Mouse (Mus musculus): ENCODE data around the gene Supt6.
A peak's percentile ranks its signal among the peaks of the same experiment; 100 is the strongest.
"Not testable (repeated sequence)": the region's sequence is repeated elsewhere in the genome, so short reads cannot be mapped to it uniquely, and the experiment has no call there.

The Supt6 gene

DNA sequence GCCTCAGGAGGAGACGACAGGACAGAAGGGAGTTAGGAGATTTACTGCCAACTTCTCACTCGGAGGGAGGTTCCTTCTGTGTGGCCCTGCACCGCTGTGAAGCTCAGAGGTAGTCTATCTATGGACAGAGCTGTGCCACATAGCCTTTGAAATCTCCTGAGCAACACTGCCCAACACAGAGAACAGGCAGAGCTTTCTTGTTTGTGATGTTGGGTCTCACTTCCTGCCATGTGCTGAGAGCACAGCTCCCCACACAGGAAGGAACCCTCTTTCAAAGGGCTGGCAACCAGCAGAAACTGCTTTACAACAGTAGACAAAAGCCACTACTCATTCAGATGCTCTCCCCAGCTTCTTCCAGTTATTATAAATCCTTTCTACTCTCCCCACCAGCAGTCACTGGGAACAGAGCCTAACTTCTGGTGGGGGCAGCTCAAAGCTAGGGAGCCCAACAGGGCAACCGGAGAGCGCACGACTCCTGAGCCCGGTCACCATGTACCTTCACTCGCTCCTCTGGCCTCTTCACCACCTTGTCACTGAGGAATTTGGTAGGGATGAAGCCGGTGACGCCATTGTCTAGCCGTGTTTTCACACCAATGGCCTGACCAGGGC lies 30.0 kb downstream of the Supt6 start:
- no peak for DNase-seq

DNA sequence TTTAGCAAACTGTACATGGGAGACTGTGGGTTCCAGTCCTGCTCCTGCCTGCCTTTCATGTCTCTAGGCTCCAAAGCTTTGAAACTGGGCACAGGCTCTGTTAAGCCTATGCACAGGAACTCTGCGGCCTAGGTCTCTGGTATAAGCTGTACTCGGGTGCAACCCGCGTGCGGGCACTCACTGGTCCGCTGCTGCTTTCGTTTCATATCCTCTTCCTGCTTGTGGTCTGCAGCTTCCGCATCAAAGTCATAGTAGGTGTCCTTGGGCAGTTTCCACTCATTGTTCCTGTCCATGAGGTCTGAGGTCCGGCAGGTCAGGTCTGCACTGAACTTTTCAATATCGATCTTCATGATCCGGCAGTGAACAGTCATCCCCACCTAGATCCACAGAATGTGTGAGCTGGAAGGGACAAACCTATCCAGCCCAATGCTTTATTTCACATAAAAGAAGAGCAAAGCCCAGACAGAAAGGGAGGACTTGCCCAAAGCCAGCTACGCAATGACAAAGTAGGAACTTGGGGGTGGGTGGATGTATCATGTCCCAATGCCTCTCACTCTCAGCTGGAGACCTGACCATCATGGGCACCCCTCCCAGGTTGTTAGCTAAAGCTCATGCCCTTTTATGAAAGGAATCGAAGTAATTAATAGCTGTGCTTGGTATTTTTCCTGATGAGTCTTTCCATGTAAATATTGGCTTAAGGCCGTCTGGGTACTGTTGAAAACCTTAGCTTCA lies 32.5 kb downstream of the Supt6 start:
- no peak for DNase-seq

DNA sequence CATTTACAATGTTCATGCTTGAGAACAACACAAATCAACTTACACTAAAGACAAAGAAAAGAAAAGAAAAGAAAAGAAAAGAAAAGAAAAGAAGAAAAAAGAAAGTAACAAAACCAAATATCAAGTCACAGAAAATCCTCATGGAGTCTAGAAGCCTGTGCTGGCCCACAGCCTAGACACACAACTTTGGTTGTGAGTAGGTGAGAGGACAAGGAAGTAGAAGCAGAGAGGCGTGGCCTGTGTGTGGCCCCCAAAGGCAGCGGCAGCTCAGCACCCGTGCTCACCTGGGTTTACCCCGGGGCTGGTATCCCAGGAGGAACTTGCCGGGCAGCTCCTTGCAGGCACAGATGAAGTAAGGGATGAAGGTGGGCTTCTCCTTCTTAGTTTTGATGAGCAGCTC lies 34.3 kb downstream of the Supt6 start:
- DNase-seq: no peak

DNA sequence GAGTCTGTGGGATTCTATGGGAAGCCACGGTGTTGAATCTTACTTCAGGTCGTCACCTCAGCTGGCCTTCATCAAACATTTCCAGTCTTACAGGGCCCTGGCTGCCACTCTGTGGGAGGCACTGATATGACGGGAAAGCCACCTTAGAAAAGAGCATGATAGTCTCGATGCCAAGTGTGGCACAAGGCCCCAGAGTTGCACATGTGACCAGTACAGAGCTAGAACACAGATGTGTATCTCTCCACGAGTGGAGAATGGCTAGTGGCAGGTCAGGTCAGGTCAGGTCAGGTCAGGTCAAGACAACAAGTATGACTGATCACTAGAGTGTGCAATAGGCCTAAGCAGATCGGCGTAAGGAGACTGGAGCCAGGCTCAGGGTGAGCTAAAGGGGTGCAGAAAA lies 35.2 kb downstream of the Supt6 start:
- no peak for DNase-seq

DNA sequence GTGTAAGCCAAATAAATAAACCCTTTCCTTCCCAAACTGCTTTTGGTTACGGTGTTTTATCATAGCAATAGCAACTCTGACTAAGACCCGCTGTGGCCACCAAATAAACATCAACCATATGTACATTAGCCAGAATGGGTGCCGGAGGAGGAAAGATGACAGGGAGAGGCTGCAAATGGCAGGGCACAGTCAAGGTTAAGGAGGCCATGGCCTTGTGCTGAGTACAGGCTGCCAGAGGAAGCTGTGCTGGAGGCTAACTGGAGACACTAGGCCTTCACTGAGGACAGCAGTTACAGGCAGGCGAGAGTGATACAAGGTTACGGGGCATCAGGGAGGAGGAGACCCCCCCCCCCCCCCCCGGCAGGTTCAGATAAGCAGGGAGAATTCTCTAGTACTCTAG lies 35.9 kb downstream of the Supt6 start:
- DNase-seq: no peak

DNA sequence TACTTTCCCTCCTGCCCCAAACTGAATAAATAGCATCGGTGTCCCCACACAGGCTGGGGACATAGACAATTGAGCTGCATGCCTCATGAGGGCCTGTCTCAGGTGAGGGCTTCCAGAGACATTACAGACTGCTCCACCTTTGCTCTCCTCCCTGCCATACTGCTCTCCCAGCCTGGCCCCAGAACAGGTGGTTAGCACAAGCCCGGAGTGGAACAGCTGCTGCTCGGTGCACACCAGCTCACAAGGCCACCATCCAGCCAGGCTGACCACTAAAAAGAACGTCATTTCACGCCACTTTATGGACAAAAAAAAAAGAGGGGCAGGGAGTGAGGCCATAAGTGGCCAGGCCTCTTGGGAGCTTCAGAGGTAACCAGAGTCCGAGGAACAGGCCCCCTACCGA lies 38.6 kb downstream of the Supt6 start:
- no peak for DNase-seq

DNA sequence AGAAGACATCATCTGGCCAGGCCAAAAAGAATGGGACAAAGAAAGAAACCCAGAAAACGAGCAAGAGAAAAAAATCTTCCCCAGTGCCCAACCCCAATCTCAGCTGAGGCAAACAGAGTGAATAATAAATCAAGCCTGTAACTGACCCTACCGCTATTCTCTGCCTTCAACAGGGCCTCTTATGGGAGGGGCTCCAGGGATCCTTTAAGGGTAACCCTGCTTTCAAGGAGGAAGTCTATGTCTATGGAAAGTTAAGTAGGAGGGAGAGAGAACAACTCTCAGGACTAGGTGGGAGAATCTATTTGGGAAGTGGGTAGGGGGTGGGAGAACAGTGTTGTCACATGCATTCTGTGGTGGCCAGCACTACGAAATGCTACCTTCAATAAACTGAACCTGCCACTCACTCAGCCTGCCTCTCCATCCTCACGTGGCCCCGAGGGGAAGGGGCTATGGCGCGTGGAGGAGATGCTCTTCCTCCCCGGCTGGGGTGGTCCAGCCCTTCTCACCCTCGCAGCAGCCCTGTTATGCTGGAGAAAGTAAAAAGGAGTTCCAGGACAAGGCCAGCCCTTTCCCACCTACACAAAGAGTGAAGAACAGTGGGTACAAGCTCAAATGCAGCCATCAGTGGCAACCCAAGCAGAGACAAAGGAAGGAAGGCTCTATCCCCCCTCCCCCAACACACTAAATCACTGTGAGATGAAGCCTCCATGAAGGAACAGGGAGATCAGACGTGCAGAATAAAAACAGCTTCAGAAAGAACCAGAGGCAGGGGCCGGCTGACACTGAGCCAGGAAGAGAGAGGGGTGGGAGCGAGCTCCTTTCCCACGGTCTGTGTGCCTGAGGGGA lies 40.2 kb downstream of the Supt6 start:
- DNase-seq: no peak

DNA sequence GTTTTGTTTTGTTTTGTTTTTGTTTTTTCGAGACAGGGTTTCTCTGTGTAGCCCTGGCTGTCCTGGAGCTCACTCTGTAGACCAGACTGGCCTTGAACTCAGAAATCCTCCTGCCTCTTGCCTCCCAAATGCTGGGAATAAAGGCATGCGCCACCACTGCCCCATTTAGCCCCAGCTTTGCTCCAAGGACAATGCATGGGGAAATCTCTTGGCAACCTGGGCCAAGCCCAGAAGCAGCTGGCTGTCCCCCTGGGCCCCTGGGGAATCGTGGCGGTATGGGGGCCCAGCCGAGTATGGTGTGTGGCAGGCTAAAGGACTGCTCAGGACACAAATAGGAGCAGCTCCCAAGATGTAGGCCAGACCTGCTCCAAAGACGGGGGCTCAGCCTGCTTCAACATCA lies 41.5 kb downstream of the Supt6 start:
- no peak for DNase-seq

DNA sequence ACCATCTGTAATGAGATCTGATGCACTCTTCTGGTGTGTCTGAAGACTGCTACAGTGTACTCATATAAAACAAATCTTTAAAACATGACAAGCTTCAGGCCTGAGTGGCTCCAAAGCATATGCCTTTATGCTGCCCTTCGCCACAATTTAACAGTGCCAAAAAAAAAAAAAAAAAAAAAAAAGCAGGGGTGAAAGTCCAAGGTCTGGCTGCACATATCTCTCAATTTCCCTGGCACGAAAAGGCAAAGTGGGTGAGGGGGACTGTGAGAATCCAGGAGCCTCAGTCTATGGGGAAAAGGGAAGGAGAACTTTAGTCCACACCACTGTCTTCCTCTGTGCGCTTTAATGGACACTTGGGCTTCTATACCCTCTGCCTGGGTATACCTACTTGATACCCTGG lies 43.4 kb downstream of the Supt6 start:
- DNase-seq: no peak

DNA sequence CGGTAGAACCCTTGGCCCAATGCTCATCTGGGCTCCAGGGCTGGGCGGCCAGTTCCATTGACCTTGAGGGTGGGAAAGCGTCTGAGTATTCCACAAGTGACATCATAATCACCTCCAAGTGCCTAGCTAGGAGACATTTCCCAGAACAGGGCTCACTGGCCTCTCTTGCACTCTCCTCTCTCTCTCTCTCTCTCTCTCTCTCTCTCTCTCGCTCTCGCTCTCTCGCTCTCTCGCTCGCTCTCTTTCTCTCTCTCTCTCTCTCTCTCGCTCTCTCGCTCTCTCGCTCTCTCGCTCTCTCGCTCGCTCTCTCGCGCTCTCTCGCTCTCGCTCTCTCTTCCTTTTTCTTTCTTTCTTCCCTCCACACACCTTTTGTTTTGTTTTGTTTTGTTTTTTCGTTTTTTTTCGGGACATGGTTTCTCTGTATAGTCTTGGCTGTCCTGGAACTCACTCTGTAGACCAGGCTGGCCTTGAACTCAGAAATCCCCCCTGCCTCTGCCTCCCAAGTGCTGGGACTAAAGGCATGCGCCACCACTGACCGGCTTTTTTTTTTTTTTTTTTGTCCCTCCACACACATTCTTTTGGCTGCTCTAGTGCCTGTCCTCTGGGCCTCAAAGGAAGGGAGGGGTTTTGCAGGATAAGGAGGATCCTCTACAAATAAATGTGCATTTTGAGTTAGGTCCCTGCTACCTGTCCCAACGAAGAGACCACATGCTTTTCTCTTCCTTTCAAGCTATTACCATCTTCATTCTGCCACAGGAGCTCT lies 50.5 kb downstream of the Supt6 start:
- no peak for DNase-seq

DNA sequence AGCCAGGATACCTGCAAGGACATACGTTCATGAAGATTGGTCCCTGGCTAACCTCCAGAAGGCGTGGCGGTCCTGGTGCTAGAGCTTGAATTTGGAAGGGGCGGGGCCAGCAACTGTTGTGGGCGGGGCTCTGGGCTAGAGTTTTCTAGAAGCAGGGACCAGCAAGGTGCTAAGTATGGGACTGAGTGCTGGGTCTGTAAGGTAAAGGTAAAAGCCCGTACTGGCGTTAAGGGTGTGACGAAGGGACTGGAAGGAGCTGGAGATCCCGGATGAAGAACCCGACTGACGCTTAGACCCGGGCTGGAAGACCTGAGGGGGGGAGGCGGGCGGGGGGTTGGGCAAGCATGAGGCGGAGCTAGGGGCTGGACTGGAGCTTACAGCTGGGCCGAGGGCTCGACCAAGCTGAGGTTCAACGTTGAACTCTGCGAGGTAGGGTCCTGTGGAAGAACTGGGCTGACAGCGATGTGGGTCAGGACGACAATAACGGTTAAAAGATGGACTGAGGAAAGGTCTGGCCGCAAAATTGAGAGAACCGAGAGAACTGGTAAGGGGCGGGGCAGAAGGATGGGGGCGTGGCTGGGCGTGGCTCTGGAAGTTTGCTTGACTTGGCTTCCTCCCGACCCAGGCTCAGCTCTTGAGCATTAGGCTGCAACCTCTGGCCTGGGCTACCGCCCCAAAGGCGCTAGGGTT lies 51.2 kb downstream of the Supt6 start:
- peak in 1 of 2 experiments; percentile 32 for DNase-seq

DNA sequence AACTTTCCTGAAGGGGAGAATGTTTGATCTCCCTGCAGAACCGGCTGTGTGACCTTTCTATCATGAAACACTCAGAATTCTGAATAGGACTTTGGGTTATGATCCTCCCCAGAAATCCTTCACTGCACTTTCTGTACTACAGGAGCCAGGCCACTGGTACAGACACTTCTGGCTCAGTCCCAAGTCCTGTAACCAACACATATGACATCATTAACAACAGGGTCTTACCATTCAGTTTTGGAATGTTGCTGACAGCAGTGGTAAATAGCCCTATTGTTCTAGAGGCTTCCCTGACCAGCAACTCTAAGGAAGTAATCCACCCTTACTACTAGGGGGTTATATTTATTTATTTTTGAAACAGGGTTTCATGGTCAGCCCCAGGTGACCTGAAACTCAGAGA lies 52.7 kb downstream of the Supt6 start, which contains the start of gene Proca1:
Proca1 (plus strand) TSS at position 280 of the 400 bp plus-strand sequence.
- DNase-seq: no peak

DNA sequence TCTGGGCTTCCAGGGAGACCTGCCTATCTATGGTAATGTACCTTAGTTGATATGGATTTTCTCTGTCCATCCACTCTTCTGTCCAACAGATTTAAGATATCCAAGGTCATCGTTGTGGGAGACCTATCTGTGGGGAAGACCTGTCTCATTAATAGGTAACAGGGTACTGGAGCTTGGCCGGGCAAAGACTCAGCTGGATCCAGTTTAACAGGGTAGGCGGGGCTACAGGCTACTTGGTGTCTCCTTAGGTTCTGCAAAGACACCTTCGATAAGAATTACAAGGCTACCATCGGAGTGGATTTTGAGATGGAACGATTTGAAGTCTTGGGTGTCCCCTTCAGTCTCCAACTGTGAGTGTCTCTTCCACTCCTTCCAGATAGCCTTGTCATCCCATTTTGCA lies 55.7 kb downstream of the Supt6 start:
- DNase-seq: no peak

DNA sequence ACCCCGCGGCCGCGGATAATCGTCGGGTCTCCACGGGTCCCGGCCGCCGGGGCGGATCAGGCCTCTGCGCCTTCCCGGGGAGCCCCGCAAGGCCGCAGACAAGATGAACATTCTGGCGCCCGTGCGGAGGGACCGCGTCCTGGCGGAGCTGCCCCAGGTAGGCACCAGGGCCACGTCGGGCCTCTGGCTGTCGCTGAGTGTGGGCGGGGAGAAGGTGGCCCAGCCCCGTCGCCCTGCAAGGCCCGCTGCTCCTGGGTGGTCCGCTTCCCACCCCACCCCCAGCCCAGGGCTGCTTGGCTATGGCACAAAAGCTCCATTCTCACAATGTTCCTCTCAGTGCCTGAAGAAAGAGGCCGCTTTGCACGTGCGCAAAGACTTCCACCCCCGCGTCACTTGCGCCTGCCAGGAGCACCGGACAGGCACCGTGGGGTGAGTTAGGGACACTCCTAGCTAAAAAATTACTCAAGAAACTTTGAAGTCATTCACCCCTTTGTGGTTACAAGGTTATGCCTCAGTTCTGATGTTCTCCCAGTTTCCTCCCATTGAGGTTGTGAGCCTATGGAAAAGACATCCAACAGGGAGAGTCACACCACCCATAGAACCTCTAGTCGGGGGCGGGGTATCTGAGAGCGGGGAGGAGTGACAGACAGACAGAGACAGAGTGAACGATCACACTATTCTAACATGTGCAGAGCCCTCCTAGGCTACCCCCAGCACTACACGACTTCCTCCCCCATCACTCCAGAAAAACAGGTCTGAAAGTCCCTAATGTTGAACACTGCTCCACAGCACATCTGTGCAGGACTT lies 56.4 kb downstream of the Supt6 start:
- peak in 1 of 2 experiments; percentile 24 for DNase-seq

DNA sequence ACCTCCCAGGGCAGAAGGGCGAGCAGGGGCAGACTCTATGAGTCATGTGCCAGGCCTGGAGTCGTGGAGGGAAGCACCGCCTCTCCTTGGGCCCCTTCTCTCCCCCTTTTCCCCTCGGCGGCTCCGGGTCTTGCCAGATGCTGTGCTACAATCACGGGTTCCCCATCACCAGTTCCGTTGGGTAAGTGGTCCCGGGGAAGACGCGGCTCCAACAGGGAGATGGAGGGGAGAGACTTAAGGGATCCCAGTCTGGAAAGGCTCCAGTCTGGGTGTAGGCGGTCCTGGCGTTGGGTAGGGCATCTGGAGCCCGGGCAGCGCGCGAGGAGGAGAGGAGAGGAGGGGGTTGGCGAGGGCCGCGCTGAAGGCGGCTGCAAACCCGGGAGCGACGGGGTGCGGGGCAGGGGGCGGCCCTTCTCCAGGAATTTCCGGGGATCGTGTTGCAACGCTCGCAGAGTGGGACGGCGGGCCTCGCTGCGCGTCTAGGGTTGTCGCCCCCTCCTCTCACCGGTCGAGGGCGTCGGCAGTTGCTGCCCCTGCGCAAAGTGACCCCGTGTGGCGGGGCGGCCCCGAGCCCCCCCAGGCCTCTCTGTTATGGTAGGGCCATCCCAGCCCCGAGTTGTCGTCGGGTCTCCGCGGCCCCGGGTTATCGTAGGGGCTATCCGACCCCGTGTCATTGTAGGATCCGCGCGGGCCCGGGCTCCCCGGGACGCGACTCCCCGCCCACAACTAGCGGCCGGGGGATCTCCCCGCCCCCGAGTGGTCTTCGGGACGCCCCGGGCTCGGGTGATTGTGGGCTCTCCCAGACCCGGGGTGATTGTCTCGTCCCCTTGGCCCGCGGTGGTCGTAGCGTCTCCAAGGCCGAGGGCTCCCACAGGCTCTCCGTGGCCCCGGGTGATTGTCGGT lies 57.2 kb downstream of the Supt6 start, which contains the start of gene Rab34:
Rab34 (plus strand) TSS at position 100 of the 903 bp plus-strand sequence.
- DNase-seq: peak in 1 of 2 experiments; percentile 29

DNA sequence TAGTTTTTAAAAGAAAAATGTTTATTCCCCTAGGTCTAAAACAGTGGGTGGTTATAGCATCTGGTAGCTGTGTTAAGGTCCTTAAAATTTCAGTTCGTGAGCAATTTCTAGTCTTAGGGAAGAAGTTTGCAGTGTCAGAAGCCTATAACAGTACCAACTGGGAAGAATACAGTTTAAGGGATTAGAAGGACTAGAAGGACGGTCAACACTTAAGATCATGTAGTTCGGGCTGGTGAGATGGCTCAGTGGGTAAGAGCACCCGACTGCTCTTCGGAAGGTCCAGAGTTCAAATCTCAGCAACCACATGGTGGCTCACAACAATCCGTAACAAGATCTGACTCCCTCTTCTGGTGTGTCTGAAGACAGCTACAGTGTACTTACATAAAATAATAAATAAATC lies 61.1 kb downstream of the Supt6 start:
- not testable (repeated sequence) for DNase-seq

DNA sequence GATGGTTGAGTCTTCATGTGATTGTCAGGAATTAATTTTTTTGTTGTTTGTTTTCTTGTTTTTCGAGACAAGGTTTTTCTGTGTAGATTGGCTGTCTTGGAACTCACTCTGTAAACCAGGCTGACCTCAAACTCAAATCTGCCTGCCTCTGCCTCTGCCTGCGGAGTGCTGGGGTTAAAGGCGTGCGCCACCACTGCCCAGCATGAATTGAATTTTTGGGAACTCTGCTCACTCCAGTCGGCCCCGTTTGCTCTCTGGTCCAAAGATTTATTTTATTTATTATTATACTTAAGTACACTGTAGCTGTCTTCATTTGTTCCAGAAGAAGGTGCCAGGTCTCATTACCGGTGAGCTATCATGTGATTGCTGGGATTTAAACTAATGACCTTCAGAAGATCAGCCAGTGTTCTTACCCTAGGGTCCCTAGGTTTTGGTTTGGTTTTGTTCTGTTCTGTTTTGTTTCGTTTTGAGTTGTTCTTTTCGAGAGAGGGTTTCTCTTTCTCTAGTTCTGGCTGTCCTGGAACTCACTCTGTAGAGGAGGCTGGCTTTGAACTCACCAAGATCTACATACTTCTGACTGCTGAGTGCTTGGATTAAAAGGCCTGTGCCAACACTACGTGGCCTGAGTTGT lies 61.8 kb downstream of the Supt6 start:
- DNase-seq: no peak

DNA sequence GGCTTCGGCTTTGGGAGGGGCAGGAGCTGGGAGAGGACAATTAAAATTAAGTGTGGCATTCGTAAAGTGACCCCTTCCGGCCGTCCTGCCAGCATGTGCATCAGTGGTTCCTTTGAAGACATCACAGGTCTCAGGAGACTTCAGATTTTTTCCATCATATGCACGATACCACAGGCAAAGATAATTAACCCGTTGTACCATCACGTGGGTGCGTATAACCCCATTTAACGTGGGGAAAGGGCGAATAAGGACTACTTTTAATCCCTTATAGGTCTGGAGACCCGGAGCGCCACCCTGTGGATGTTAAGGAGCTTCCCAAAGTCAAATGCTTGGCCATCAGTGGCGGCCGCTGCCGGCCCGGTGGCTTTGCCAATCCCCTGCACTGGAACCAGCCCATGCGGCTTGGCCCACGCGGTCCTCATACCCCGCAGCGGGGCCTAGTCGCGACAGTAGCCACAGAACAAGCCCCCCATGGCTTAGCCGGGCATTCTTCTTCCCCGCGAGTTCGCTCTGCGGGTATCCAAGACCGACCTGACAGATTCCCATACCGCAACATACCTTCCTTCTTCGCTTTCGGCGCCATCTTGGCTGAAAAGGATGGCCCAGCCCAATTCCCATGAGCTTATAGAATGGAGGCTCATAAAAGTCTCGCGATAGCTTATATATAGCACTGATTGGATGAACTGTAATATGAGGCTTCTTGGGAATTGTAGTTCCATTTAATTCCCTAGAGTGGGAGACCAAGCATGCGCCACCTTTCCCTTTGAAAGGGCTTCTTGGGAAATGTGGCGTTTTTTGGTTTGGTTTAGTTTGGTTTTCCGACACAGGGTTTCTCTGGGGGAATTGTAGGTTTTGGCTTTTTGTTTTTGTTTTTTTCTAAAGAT lies 62.6 kb downstream of the Supt6 start, which contains the start of gene Rpl23a:
Rpl23a (minus strand) TSS at position 624 of the 884 bp plus-strand sequence.
- DNase-seq: peak; percentile 77 to 88

DNA sequence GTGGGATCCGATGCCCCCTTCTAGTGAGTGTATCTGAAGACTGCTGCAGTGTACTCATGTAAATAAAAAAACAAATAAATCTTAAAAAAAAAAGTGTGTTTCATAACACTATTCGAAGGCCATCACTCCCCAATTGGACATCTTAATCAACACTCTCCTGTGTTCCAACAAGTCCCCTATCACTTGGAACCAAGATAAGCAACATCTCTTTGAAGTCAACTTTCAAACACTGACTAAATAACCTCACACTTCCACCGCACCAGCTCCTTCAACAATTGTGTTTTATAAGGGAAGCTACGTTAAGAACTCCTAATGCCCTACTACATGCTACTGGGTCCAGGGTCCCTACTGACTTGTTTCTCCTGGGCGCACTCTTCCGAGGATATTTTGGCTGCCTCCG lies 63.3 kb downstream of the Supt6 start:
- no peak for DNase-seq

Data from cerebellum, postnatal 36 days (tissue).